Mouse (Mus musculus) left cerebral cortex, postnatal 4 days (tissue): ENCODE data around the gene Hlcs. TPM values are rescaled to one million over a fixed set of nuclear protein-coding genes. Genes with fewer than 3 reads are reported as not detected.

Experiments
- DNase-seq: peaks from one replicate; pipeline ENCODE4 v3.0.0-alpha.2; 2022
- intact Hi-C: fragments of 180-260 bp; cut with DNase I; formaldehyde crosslinking; loops from one replicate; pipeline ENCODE4 v1.15.1; 2025
- microRNA-seq: library from miRNA; unstranded; fragments of <30 nt; microRNA quantifications from one replicate; pipeline ENCODE4 v1.2.0, GENCODE M21; 2022
- total RNA-seq, 2 experiments: library from RNA; stranded (reverse); gene quantifications; 2 replicates each; pipeline ENCODE4 v1.2.3; 2021

Gene Hlcs
- total RNA-seq, 2 experiments from 2014 or later: 11.7 to 11.8 TPM

DNA sequence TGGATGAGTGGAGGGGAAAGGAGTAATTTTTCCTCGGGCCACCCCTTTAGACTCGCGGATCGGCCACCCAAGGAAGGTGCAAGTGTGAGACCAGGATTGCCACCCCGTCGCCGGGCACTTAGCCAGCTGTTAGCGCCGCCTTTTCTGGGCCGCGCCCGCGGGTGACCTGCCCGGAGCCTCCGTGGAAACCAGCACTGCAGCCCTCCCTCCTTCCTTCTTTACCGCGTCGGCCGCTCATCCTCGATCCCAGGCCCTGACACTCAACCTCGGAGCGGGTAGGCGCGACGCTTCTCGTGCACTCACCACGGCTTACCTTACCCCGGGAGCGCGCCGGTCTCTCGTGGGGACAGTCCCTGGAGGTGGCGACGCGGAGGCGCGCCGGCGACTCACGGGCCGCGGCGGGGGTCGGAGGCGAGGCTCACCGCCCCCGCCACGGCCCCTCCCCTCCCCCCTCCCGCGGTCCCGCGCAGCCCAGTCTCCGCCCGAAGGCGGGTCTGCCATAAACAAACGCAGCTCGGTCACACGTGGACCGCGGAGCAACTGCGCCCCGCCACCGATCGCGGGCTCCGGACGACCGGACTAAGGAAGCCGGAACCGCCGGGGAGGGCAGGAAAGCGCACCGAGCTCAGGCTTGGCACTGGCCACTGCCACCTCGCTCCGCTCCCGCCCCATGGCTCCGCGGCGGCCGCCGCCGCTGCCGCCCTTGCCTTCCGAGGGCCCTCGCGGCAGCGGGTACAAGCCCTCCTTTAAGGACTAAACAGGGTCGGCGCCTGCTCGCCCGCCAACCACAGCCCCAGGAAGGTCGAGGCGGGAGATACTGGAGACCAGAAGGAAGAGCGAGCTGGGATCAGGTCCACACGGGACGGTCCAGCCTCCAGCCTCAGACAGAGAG, 228.4 kb downstream of the Hlcs start, which contains the start of gene Sim2:
Gene Sim2 (plus strand): TSS at position 221 of the 892 bp plus-strand sequence.
- no peak for DNase-seq
- intact Hi-C loops: loop anchor here (5.0 to 10.0 kb wide), 2 partner anchors 148 to 170 kb away; no protein-coding TSS in a partner anchor

DNA sequence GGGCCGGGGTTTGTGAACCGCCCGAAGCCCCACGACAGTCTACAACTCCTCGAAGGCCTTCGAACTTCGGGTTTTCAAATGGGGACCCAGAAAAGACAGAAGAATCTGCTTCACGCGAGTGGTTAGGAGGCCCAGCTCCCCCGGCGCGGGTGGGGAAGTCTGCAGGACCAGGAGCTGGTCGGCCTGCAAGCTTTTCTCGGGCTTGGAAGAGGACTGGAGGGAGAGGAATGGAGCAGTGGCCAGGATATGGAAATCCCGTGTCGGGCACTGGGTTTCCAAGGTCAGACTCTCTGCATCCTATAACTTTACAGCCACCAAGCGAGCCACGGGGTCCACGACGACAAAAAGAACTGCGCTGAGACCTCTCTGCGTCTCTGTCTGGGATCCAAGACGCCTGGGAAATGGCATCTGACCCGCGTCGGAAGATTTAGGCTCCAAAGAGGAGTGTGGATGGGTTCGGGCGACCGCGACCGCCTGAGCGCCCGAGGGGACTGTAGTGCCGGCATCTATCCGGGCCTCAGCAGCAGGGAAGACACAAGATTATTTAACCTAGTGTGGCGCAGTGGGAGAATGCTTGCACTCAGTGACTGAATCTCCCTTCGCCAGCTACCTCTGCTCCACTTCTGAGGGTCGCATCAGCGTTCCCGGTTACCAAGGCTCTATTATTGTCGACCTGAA, 229.4 kb downstream of the Hlcs start:
- intact Hi-C loops: loop anchor here (10.0 kb wide), 1 partner anchor 171 kb away; no protein-coding TSS in a partner anchor

GRCm38 (mm10) chr16:94082960-94083847, 230.2 kb downstream of the Hlcs start:
- intact Hi-C loops: loop anchor here (10.0 kb wide), 1 partner anchor 172 kb away; no protein-coding TSS in a partner anchor
- DNase-seq: no peak

More for the DNA sequence above, 229.4 kb downstream of the Hlcs start:
- DNase-seq: no peak

GRCm38 (mm10) chr16:94081996-94082708, 231.2 kb downstream of the Hlcs start:
- DNase-seq: no peak
- intact Hi-C loops: loop anchor here (10.0 kb wide), 1 partner anchor 173 kb away; no protein-coding TSS in a partner anchor

GRCm38 (mm10) chr16:94081596-94081995, 231.8 kb downstream of the Hlcs start:
- no peak for DNase-seq
- intact Hi-C loops: loop anchor here (10.0 kb wide), 1 partner anchor 173 kb away; no protein-coding TSS in a partner anchor

- intact Hi-C loops: loop anchor here (10.0 kb wide), 1 partner anchor 175 kb away; no protein-coding TSS in a partner anchor
- DNase-seq: no peak
Measured at GRCm38 (mm10) chr16:94079856-94080555, 233.4 kb downstream of the Hlcs start.

DNA sequence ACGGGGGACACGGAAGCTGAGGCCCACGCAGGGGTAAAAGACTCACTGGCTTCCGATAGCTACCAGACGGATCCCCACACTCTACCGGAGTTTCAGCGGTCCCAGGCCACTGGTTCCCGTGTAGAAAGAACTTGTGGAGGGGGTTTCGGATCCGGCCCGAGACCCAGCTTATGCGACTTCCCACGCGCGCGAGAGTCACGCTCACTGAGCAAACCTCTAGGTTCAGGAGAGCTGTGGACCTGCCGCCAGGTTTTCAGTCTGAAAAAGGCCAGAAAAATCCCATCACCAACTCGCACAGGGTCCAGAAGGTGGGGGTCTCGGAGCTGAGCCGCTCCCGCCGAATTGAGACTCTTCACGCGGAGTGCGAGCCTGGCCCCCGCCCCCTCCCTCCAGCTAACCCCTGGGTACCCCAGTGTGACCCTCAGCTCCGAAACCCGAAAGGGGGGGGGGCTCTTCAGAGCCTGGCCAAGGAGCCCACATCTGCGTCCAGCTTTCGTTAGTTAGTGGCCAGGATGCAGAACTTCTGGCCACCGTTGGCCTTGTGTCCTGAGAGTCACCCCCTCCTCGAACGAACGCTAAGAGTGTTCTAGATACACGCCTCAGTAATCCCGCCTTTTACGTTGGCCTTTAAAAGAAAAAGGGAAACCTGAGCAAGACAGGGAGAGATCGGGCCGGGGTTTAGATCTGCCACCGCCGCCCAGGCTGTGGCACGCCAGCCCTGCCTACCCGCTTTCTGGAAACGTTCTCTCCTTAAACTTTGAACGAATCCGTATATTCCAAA, 234.1 kb downstream of the Hlcs start:
- intact Hi-C loops: no loop called here
- DNase-seq: no peak

Small RNA genes lying within 50 kb of the gene (microRNA-seq; reads per million reads assigned to microRNA genes)
- not detected for gene Gm23062

Other genes with a start within 250 kb of the Hlcs start
- gene Sim2, start 228.6 kb downstream of the Hlcs start, total RNA-seq: under 1 TPM in 1 of 2 experiments, not detected in 1; 0.12 TPM
- under 1 TPM; 0.32 to 0.60 TPM for gene Ripply3, start 14.8 kb upstream of the Hlcs start, total RNA-seq
- 100 to 1,000 TPM; 862 to 884 TPM for gene Ttc3, start 57.0 kb upstream of the Hlcs start, total RNA-seq
- 10 to 100 TPM; 53.4 to 60.9 TPM for gene Pigp, start 58.3 kb upstream of the Hlcs start, total RNA-seq
- 10 to 100 TPM; 43.8 to 50.6 TPM for gene Vps26c, start 213.3 kb upstream of the Hlcs start, total RNA-seq